Mouse (Mus musculus): Measurements from ENCODE around the gene Mymk.

The Mymk gene

GRCm38 (mm10) chr2:27036003-27036402 is 36.0 kb downstream of the Mymk start:
- no peak for DNase-seq (ENCODE audit: low spot score in 2 of 2)

GRCm38 (mm10) chr2:27032361-27032760 is 39.6 kb downstream of the Mymk start:
- DNase-seq (ENCODE audit: low spot score in 2 of 2) = no peak

- DNase-seq (ENCODE audit: low spot score in 2 of 2) = no peak
These were observed 43.5 kb downstream of the Mymk start for GRCm38 (mm10) chr2:27028437-27029015.

- peak; percentile 89 to 94 for DNase-seq (ENCODE audit: low spot score in 2 of 2)
These were observed 44.2 kb downstream of the Mymk start, which contains the start of gene Slc2a6 for GRCm38 (mm10) chr2:27027618-27028436. Slc2a6 (minus strand) TSS chr2:27027998.

GRCm38 (mm10) chr2:27026857-27027617 is 44.9 kb downstream of the Mymk start:
- no peak for DNase-seq (ENCODE audit: low spot score in 2 of 2)

- DNase-seq (ENCODE audit: low spot score in 2 of 2) = no peak
These were observed 45.6 kb downstream of the Mymk start for GRCm38 (mm10) chr2:27026332-27026731.

GRCm38 (mm10) chr2:27025545-27025944 is 46.4 kb downstream of the Mymk start:
- DNase-seq (ENCODE audit: low spot score in 2 of 2) = no peak

- DNase-seq (ENCODE audit: low spot score in 2 of 2) = no peak
These were observed 47.8 kb downstream of the Mymk start for GRCm38 (mm10) chr2:27024136-27024535.

- no peak for DNase-seq (ENCODE audit: low spot score in 2 of 2)
These were observed 49.4 kb downstream of the Mymk start for GRCm38 (mm10) chr2:27022612-27023011.

- DNase-seq (ENCODE audit: low spot score in 2 of 2) = no peak
These were observed 50.9 kb downstream of the Mymk start for GRCm38 (mm10) chr2:27021103-27021502.

- DNase-seq (ENCODE audit: low spot score in 2 of 2) = no peak
These were observed 52.4 kb downstream of the Mymk start for GRCm38 (mm10) chr2:27019530-27019929.

GRCm38 (mm10) chr2:27017802-27018201 is 54.2 kb downstream of the Mymk start:
- peak; percentile 68 to 78 for DNase-seq (ENCODE audit: low spot score in 2 of 2)

All from frontal cortex, postnatal 36 days (tissue).